Mouse (Mus musculus): ENCODE measurements at regions not wholly inside any gene's neighbourhood (a gene's known extent, or its start where the extent isn't known, plus 50 kb on each side); places are given as distances from the start of the nearest gene placed in this dataset.

GRCm38 (mm10) chr14:76297864-76298263 is 116.9 kb upstream of the Tsc22d1 start:
- H3K4me3 ChIP-seq (ENCODE audit: low read depth, low read length): no peak overlapping the region
- H3K36me3 ChIP-seq (ENCODE audit: control insufficient read depth, insufficient read depth, low read length): no peaks in the 10 kb centered on the region
- no peaks in the 10 kb centered on the region for H3K27me3 ChIP-seq (ENCODE audit: control insufficient read depth, insufficient read depth, low read length)
- H3K4me2 ChIP-seq (replicated peaks; ENCODE audit: low read depth): no peak overlapping the region
- H3K4me1 ChIP-seq (replicated peaks; ENCODE audit: control insufficient read depth, insufficient read depth): no peaks in the 10 kb centered on the region
- TF ChIP-seq EP300 (optimal IDR thresholded peaks at IDR 0.05) (no peak), CTCF (IDR thresholded peaks at IDR 0.05; ENCODE audit: low read depth) (no peak)
- H3K9me3 ChIP-seq (ENCODE audit: control insufficient read depth, low read length): no peaks in the 10 kb centered on the region
- WGBS: 81% methylated on average over 5 of the region's 5 CpGs
- ATAC-seq (ENCODE audit: low FRiP score, low TSS enrichment) (no peak), DNase-seq (ENCODE audit: low spot score) (no peak)
- no peak overlapping the region for H3K9ac ChIP-seq (ENCODE audit: low read length)
- no peak overlapping the region for H3K27ac ChIP-seq (replicated peaks)

GRCm38 (mm10) chr14:76302322-76302991 is 112.3 kb upstream of the Tsc22d1 start:
- ATAC-seq (ENCODE audit: low FRiP score, low TSS enrichment) (no peak), DNase-seq (ENCODE audit: low spot score) (no peak)
- Histone ChIP-seq H3K9me3 (ENCODE audit: control insufficient read depth, low read length) (no peaks in the 10 kb centered on the region), H3K27me3 (ENCODE audit: control insufficient read depth, insufficient read depth, low read length) (no peaks in the 10 kb centered on the region), H3K27ac (replicated peaks) (no peak overlapping the region), H3K9ac (ENCODE audit: low read length) (no peak overlapping the region), H3K36me3 (ENCODE audit: control insufficient read depth, insufficient read depth, low read length) (no peaks in the 10 kb centered on the region), H3K4me3 (ENCODE audit: low read depth, low read length) (no peak overlapping the region), H3K4me2 (replicated peaks; ENCODE audit: low read depth) (no peak overlapping the region), H3K4me1 (replicated peaks; ENCODE audit: control insufficient read depth, insufficient read depth) (no peaks in the 10 kb centered on the region)
- TF ChIP-seq CTCF (IDR thresholded peaks at IDR 0.05; ENCODE audit: low read depth): no peak
- TF ChIP-seq EP300 (optimal IDR thresholded peaks at IDR 0.05): no peak
- 67% methylated on average over 11 of the region's 11 CpGs for WGBS

- DNase-seq (ENCODE audit: low spot score) (no peak), ATAC-seq (ENCODE audit: low FRiP score, low TSS enrichment) (no peak)
- H3K4me1 ChIP-seq (replicated peaks; ENCODE audit: control insufficient read depth, insufficient read depth): peaks cover 5% of the 10 kb centered on the region; the same call in 1 of the 2 replicates
- no peaks in the 10 kb centered on the region for H3K36me3 ChIP-seq (ENCODE audit: control insufficient read depth, insufficient read depth, low read length)
- no peak for TF ChIP-seq CTCF (IDR thresholded peaks at IDR 0.05; ENCODE audit: low read depth)
- no peak for TF ChIP-seq EP300 (optimal IDR thresholded peaks at IDR 0.05)
- H3K27me3 ChIP-seq (ENCODE audit: control insufficient read depth, insufficient read depth, low read length): no peaks in the 10 kb centered on the region
- H3K4me2 ChIP-seq (replicated peaks; ENCODE audit: low read depth): no peak overlapping the region
- H3K9ac ChIP-seq (ENCODE audit: low read length): no peak overlapping the region
- no peak overlapping the region for H3K27ac ChIP-seq (replicated peaks)
- no peaks in the 10 kb centered on the region for H3K9me3 ChIP-seq (ENCODE audit: control insufficient read depth, low read length)
- no peak overlapping the region for H3K4me3 ChIP-seq (ENCODE audit: low read depth, low read length)
- WGBS: 68% methylated on average over 2 of the region's 2 CpGs
These were observed 107.2 kb upstream of the Tsc22d1 start for GRCm38 (mm10) chr14:76307603-76308002.

- Histone ChIP-seq H3K36me3 (ENCODE audit: control insufficient read depth, insufficient read depth, low read length) (no peaks in the 10 kb centered on the region), H3K4me1 (replicated peaks; ENCODE audit: control insufficient read depth, insufficient read depth) (peaks cover 5% of the 10 kb centered on the region; the same call in 1 of the 2 replicates), H3K9ac (ENCODE audit: low read length) (no peak overlapping the region), H3K4me3 (ENCODE audit: low read depth, low read length) (peak overlapping the region; percentile 10; the same call in 1 of the 2 replicates), H3K4me2 (replicated peaks; ENCODE audit: low read depth) (peak overlapping the region; percentile 45), H3K27me3 (ENCODE audit: control insufficient read depth, insufficient read depth, low read length) (no peaks in the 10 kb centered on the region), H3K27ac (replicated peaks) (no peak overlapping the region), H3K9me3 (ENCODE audit: control insufficient read depth, low read length) (no peaks in the 10 kb centered on the region)
- DNase-seq (ENCODE audit: low spot score): no peak
- TF ChIP-seq EP300 (optimal IDR thresholded peaks at IDR 0.05) (no peak), CTCF (IDR thresholded peaks at IDR 0.05; ENCODE audit: low read depth) (no peak)
- no peak for ATAC-seq (ENCODE audit: low FRiP score, low TSS enrichment)
- 36% methylated on average over 12 of the region's 12 CpGs for WGBS
These were observed 106.5 kb upstream of the Tsc22d1 start for GRCm38 (mm10) chr14:76308188-76308812.

- 46% methylated on average over 4 of the region's 4 CpGs for WGBS
- Histone ChIP-seq H3K9ac (ENCODE audit: low read length) (no peak overlapping the region), H3K4me3 (ENCODE audit: low read depth, low read length) (no peak overlapping the region), H3K27me3 (ENCODE audit: control insufficient read depth, insufficient read depth, low read length) (no peaks in the 10 kb centered on the region), H3K9me3 (ENCODE audit: control insufficient read depth, low read length) (no peaks in the 10 kb centered on the region), H3K4me1 (replicated peaks; ENCODE audit: control insufficient read depth, insufficient read depth) (peaks cover 5% of the 10 kb centered on the region; the same call in 1 of the 2 replicates), H3K27ac (replicated peaks) (no peak overlapping the region), H3K4me2 (replicated peaks; ENCODE audit: low read depth) (no peak overlapping the region), H3K36me3 (ENCODE audit: control insufficient read depth, insufficient read depth, low read length) (no peaks in the 10 kb centered on the region)
- peak; percentile 79 for ATAC-seq (ENCODE audit: low FRiP score, low TSS enrichment)
- TF ChIP-seq EP300 (optimal IDR thresholded peaks at IDR 0.05) (no peak), CTCF (IDR thresholded peaks at IDR 0.05; ENCODE audit: low read depth) (no peak)
- peak; percentile 35 for DNase-seq (ENCODE audit: low spot score)
These were observed 105.2 kb upstream of the Tsc22d1 start for GRCm38 (mm10) chr14:76309606-76310005.

- Histone ChIP-seq H3K9ac (ENCODE audit: low read length) (no peak overlapping the region), H3K4me1 (replicated peaks; ENCODE audit: control insufficient read depth, insufficient read depth) (peaks cover 5% of the 10 kb centered on the region; the same call in 1 of the 2 replicates), H3K9me3 (ENCODE audit: control insufficient read depth, low read length) (no peaks in the 10 kb centered on the region), H3K27me3 (ENCODE audit: control insufficient read depth, insufficient read depth, low read length) (no peaks in the 10 kb centered on the region), H3K4me3 (ENCODE audit: low read depth, low read length) (no peak overlapping the region), H3K36me3 (ENCODE audit: control insufficient read depth, insufficient read depth, low read length) (no peaks in the 10 kb centered on the region), H3K4me2 (replicated peaks; ENCODE audit: low read depth) (no peak overlapping the region), H3K27ac (replicated peaks) (no peak overlapping the region)
- DNase-seq (ENCODE audit: low spot score): peak; percentile 26
- TF ChIP-seq EP300 (optimal IDR thresholded peaks at IDR 0.05): no peak
- no peak for TF ChIP-seq CTCF (IDR thresholded peaks at IDR 0.05; ENCODE audit: low read depth)
- 55% methylated on average over 6 of the region's 6 CpGs for WGBS
- no peak for ATAC-seq (ENCODE audit: low FRiP score, low TSS enrichment)
These were observed 104.5 kb upstream of the Tsc22d1 start for GRCm38 (mm10) chr14:76310278-76310677.

All from stomach, postnatal 0 days (tissue).